Mouse (Mus musculus) CD4-positive, CD25-positive, alpha-beta regulatory T cell, adult 2 months (primary cell): Measurements from ENCODE around the gene Acaca.

ENCODE experiments used
- DNase-seq: peaks from one replicate; pipeline ENCODE4 v3.0.0-alpha.2; 2012; ENCODE audit warnings: low read depth, low spot score

The Acaca gene

DNA sequence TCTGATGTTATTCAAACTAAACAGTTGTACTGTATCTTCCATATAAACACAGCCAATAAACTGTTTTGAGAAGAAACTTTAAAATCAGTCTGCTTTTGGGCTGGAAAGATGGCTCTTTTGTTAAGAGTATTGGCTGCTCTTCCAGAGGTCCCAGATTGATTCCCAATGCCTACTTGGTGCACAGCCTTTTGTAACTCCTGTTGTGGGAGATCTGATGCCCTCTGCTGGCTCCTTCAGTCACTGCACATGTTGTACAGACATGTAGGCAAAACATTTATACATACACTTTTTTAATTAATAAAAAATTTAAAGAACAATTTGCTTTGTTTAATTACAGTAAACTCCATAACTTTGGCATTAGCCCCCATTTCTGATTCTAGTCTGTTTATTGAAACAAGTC lies 114.1 kb downstream of the Acaca start:
- peak; percentile 74 for DNase-seq

DNA sequence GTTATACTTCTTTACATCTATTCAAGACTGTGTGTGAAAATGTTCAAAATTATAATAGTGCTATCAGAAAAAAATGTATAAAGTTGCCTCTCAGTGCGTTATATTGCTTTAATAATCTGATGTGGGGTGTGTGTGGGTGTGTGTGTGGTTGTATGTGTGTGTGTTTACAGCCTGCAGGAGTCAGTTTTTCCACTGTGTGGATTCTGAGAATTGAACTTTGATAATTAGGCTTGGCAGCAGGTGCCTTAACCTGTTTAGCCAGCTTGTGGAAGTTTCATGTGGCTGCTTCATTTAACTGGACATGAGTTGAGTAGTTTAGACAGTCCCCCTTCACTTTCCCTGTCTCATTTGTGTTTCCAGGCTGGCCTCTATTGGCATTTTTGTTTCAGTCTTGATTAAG lies 117.9 kb downstream of the Acaca start:
- DNase-seq = peak; percentile 3

DNA sequence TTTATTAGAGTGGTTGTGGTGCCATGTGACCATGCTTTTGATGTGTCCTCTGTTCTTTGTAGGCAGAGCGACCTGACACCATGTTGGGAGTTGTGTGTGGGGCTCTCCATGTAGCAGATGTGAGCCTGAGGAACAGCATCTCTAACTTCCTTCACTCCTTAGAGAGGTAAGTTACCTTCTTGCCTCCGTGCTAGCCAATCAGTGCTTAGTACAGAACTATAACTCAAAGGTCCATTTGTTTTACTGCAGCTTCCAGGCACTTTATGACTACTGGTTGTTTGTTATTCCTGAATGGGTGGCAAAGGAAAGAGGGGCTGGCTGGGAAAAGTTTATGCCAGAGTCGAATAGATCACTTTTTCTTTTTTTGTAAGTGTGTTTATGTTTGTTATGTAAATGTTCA lies 121.7 kb downstream of the Acaca start:
- DNase-seq = no peak

DNA sequence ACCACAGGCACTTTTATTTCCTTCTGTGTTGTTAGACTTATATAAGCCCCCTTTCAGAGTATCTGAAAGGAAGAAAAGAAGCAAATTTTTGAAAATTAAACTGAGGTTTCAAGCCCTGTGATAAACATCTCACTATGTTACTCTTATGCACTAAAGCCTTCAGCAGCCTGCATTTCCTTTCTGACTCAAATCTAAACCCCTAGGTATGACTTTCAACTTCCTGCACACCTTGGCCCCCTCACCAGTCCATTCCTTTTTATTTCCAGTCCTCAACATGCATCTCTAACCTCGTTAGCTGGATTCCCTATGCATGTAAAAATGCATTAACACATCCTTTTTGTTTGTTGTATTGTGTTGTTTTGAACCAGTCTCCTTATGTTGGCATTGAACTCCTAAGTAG lies 123.0 kb downstream of the Acaca start:
- DNase-seq = peak; percentile 28

DNA sequence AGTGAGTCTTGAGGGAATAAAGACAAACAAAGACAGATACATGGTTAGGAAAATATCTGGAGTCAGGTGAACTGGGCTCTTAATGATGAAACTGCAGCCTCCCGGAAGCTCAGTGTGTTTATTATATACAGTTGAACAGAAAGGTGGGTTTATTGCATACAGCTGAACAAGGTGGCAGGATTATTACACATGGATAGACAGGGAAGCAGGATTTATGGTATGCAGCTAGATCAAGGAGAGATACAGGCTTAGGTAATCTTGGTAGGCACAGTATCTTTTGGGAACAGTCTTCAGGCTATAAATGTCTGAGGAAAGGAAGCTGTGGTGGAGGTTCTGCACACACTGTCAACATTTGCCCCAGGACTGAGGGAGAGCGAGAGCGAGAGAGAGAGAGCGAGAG lies 126.4 kb downstream of the Acaca start:
- no peak for DNase-seq

DNA sequence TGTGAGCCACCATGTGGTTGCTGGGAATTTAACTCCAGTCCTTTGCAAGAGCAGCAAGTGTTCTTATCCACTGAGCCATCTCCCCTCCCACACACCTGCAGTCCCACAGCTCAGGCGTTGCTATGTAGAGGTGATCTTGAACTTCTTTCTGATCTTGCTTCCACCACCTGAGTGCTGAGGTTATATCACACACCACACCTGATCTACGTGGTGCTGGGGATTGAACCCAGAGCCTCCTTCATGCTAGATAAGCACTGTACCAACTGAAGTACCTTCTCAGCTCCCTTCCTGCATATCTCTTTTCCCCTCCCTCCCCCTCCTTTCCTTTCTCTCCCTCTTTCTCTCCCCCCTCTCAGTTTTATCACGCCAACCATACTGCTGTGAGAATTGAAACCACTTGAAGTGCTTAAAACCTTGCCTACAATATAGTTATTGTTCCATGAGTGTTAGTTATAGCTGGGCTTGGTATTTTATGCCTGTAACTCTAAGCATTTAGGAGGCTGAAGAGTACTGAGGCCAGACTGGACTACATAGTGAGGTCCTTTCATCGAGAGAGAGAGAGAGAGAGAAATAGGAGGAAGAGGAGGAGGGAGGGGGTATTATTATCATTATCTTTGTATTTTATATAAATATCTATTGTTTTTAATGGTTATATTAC lies 128.7 kb downstream of the Acaca start:
- no peak for DNase-seq

DNA sequence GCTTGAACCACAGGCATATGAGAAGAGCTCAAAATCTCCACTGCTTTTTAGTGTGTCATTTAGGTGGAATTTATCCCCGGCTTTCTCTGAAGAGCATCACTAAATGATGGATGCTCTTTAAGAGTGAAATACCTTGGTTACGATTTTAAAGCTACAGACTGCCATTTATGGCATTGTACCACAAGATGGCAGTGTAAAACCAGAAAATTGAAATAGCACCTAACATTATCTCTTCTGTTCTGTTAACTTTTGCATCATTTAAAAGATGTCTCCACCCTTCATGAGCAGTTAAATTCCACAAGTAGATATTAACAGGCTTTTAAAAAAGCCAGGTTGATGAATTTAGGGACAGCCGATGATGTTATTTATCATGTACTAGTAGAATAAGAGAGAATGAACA lies 135.0 kb downstream of the Acaca start:
- DNase-seq = peak; percentile 55

DNA sequence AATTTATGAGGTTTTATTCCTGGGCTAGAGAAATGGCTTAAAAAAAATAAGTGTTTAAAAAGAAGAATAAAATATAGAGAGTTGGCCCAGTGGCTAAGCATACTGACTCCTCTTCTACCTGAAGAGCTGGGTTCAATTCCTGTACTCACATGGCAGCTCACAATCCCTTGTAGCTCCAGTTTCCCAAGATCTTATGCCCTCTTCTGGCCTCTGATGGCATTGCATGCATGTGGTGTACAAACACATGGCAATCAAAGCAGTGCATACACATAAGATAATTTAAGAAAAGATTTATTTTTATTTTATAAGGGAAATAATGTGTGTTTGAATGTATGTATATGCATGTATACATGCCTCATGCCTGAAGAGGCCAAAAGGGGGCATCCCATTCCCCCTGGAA lies 138.6 kb downstream of the Acaca start:
- DNase-seq = peak; percentile 40

DNA sequence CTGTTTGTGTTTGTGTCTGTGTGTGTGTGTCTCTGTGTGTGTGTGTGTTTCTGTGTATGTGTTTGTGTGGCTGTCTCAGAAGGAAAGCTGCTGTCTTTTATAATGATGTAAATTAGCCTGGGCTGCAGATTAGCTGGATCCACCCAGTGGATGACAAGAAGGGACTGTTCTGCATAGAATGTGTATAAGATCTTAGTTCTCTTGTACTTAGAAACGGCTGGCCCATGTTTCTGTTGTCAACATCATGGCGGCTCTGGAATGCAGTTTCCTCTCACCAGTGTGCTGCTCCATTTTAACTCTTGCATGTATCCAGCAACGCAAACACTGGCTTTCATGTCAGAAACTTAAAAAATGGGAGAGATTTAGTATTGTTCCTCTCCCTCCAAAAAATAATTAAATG lies 141.0 kb downstream of the Acaca start:
- DNase-seq = no peak

DNA sequence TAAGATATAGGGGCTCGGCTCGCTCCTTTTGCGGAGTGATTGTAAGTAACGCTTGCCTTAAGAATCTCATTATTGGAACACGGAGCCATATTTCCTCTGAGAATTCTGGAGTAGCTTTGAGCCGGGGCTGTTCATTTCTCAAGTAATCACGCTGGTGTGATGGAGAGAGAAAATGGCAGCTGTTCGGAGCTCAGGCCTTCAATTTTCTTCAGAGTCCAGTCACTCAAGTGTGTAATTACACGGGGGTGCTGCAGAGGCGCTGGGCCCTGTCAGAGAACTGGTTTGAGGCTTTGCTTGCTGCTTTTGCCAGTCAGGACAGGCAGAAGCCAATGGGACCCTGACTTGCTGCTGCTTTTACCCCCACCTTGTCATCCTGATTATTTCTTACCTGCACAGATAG lies 142.5 kb downstream of the Acaca start:
- no peak for DNase-seq

DNA sequence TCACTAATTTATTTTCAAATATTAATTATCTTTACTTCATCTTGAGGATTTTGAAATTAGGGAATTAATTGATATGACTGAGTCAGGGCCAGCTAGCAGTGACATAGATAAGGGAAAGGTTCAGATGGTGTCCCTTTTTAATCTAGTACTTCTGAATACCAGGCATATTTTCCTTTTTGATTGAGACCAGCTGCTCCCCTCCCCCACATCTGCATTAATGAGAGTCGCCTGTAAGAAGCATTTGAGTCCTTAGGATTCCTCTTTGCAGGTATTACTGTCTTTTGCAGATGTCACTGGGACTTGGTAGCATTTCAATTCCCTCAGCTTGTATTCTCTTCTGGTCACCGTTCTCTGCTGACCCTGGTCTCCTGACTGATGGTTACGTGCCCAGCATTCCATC lies 143.1 kb downstream of the Acaca start:
- no peak for DNase-seq

DNA sequence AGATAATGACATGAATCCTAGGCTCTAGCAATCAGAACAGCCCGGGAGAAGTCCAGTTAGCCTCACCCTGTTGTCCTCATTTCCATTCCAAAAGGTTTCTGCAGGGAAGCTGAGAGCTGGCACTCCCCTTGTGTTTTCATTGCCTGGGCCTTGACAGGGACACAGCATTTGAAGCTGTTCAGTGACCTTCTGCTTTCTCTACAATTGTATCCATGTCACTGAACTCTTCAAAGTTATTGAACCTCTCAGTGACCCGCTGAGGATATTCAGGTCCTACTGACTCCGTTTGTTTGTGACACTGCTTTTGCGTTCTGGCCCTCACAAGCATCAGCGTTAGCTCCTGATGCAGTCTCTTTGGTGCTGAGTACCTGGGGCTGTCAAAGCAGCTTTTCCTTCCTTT lies 147.5 kb downstream of the Acaca start:
- DNase-seq = no peak

DNA sequence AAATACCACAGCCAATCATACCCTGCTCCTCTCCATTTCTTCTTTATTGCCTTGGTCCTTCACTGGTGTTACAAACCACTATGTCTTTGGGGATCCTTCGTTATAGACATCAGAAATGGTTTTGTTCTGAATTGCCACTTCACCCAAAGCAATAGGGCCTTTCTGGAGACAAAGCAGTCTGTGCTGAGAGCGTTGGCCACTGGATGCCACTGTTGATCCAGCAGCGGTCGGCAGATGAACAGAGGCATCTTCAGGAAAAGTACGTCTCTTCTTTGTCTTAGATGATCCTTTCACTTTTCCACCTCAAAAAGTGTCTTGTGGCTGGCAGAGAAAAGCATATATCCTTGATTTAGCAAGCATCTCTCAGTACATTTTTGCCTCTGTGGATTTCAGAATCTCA lies 151.8 kb downstream of the Acaca start:
- no peak for DNase-seq

DNA sequence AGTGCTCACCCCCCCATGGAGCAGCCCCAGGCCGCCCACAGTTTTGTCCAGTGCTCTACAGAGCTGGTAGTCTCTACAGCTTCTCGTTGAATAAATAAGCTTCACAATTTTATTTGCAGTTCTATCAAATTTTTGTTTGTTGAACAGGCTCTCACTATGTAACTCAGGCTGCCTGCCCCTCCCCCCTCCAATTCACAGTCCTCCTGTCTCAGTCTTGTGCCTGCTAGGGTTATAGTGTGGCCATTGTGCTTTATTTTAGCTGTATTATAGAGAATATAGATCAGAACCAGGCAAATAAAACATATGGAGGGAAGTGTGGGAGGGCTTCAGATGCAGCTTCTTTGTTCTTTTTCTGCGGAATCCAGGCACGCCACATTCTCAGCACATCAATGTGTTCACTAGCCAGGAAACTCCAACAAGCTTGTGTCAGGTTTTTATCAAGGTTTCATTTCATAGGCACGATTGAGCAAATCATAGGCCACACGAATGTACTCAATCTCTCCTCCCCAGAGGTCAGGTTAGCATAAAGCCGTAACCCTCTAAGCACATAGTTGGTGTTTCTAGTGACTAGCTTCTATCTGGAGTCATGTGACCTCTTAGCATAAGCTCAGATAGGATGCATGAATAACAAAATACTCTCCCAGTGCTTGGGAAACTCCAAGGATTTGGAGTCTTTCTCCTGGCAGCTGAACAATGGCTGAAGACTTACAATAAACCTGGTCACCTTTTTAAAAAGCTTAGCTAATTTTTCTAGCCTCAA lies 153.7 kb downstream of the Acaca start:
- no peak for DNase-seq

DNA sequence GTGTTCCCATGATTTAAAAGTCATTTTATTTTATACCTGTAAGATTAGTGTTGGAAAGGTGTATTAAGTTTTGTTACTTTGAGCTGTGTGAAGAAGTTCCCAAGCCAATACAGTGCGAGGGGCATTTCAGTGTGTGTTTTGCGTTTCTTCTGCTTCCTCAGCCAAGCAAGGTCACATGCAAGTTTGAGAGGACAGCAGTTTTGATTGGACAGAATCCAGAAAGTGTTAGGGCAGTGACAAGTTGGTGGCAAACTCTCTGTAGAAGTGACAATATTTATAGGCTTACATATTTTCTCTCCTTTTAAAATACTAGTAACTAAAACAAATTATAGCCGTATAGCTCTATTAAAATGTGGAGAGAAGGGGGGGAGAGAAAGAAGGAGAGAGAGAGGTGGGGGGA lies 161.3 kb downstream of the Acaca start:
- DNase-seq = no peak

DNA sequence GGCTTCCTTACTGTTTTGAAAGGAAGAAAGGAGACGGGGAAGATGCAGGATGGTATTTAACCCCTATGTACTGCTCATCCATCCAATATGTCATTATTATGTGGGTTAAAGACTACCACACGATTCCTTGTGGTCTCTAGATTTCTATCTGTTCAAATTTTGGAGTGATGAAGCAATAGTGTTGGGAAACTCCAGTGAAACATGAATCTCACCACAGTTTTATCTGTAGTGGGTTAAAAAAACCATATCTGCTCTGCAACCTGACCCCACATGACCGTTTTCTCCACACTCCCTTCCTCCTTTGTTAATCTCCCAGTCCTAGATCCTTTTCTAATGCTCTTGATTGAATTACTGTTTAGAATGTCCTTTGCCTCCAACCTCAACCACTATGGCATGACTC lies 163.1 kb downstream of the Acaca start:
- no peak for DNase-seq

DNA sequence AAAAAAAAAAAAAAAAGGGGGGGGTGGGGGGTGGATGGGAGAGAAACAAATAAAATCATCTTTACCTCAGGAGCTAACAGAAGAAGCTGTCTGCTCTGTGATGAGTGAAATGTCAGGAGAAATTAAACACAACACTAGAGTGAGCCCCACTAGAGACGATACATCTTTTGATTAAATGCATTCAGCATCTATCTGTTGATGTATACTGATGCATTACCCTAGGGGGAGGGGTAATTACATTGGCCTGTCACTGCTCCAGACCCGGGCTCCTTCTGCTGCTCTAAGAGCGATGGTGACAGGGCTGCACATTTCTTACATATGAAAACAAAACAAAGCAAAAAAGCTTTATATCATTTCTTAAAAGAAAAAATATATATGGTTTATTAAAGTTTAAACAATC lies 163.8 kb downstream of the Acaca start:
- DNase-seq = no peak

DNA sequence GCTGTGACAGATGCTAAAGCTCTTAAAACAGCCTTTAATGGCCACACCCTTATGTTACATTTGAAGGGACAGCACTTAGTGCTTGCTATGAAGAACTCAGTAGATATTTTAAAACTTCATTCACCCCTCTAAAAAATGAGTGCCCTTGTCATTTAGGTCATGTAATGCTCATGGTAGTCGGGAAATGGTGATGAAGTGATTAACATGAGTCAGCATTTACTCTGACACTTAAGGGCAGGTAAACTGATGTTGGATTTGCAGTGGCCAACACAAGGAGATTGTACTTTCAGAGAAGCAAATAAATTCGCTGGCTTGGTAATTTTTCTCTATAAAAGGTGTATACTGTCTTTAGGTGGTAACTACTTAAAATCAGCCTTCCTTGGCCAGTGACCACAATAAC lies 166.9 kb downstream of the Acaca start:
- no peak for DNase-seq

DNA sequence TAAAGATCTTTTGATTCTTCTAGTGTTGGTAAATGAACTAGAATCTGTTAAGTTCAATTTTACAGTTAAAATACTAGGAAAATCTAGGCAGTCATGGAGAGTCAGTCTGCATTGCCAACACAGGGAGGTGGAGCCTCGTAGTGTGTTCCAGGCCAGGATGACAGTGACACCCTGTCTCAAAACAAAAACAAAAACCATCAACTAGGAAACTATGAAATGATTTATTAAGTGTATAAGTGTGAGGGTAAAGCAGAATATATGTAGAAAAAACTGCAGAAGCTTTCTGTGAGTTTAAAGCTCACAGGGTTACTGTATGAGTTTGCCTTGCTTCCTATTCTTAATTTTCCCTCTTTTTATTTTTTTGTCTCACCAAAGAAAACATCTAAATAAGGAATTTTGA lies 176.0 kb downstream of the Acaca start:
- no peak for DNase-seq

DNA sequence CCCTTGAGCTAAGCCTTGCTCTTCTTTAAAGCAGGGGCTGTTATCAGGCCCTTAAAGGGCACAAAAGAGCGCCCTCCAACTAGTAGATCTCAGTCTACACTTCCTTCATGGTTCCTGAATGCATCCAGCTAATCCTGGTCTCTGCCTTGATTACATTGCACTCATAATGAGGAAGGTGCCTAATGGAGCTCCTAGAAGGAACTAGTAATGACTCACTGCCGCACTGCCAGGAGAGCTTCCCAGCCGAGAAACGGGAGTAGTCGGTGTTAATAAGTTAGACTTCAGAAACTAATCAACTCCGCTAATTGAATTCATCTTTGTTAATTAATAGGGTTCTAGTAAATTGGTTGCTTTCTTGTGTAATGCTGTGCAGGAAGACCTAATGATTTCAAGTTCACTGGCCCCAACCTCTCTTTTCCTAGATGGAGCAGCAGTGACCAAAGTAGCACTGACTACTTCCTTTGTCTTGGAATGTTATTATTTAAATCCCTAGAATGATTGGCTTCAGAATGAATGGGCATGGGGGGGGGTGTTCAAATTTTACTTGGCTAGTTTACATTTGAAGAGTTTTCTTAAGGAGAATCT lies 176.8 kb downstream of the Acaca start:
- DNase-seq = no peak

DNA sequence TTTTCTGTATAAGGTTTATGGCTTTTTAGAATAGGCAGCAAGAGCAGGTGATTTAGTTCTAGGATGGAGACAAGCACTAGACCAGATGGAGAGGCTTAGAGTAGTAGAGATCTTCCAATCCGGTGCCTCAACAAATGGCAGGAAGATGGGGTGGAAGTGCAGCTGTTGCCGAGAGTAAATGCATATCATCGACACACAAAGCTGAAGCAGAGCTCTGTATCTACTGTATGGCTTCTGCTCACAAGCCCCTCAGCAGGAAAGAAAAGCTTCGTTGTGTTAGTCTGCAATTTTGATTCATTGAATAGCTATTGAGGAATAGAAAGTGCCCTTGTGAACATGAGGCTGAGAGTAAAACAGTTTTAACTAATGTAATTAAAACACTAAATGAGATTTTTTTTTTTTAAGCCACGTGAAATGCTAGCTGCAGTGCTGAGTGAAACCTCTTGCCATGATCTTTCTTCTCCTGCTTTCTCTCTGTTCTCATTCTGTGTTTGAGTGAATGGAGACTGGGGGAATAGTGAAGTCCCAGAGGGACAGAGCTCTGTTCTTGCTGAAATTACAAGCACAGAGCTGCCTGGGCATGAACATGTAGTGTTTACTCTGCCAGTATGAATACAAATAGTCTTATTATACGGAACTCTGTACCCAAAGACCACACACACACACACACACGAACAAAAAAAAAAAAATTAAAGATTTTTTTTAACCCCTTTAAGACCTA lies 194.7 kb downstream of the Acaca start:
- DNase-seq = no peak

DNA sequence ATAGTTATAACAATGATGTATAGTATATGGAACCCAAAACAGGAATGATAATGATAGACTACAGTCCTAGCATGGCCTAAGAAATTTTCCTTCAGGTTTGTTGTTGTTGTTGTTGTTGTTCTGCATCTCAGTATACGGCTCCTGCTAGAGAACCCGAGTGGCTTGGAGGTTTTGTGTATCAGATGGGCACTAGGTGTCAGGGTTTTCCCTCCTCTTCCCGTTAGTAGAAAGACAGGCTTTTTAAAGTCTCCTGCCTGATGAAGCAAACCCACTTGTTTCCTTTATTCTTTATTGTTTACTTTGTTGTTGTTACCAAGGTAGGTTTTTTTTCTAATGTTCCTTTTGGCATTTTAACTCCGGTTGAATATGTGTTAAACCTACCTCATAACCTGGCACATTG lies 197.6 kb downstream of the Acaca start:
- DNase-seq = no peak

DNA sequence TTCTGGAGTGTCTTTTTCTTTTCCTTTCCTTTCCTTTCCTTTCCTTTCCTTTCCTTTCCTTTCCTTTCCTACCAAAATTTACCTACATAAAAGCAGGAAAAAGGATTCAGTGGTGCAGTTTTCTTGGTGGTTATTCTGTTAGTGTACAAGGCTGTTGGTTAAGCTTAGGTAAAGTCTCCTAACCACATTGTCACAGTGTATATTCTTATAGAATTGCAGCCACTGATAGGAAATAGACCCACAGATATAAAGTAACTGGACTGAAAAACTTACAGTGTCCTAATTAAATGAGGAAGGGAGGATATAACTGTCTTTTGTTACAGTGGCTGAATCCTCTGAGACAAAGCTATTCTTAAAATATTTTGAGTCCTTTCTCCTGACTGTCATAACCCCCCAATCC lies 202.9 kb downstream of the Acaca start:
- no peak for DNase-seq
